Mouse (Mus musculus) cerebellum, adult 2 months (tissue): ENCODE measurements around the gene 1700122O11Rik.

Experiments used
- CTCF ChIP-seq: fragments of 200-500 bp; IDR thresholded peaks from 2 replicates; pipeline ENCODE4 v1.5.1; 2011; ENCODE audit warnings: low read depth, mild to moderate bottlenecking, control low read depth, low read length, moderate library complexity, borderline replicate concordance; ENCODE audit not compliant: insufficient read depth
- POLR2A ChIP-seq: fragments of 200-500 bp; IDR thresholded peaks from 2 replicates; pipeline ENCODE4 v1.6.1; 2011; ENCODE audit warnings: low read length, control low read depth, borderline replicate concordance; ENCODE audit not compliant: insufficient read depth

DNA sequence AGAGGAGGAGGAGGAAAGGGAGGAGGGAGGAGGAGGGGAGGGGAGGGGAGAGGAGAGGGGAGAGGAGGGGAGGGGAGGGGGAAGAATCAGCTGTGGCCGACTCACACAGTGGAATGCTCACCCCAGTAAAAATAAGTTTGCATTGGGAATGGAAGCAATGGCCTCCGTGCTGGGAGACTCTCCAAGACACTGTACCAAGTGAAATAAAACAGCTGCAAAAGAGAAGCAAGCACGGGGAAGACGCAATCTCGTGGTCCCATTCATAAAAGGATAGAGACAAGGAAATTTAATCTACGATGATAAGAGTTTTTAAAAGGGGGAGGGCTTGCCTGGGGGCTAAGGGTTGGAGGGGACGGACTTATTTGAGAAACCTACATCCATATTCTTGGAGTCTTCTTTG is 36.9 kb downstream of the 1700122O11Rik start:
- TF ChIP-seq POLR2A: no peak
- TF ChIP-seq CTCF: no peak
